Mouse (Mus musculus) megakaryocyte, embryonic 14.5 days (primary cell): ENCODE results near the gene Zfp12.

Experiments used
- FLI1 ChIP-seq: IDR thresholded peaks from 2 replicates; pipeline ENCODE4 v1.6.1; 2012; ENCODE audit warnings: low read length, inconsistent platforms, mixed read lengths
- GATA1 ChIP-seq: IDR thresholded peaks from 3 replicates; pipeline ENCODE4 v1.6.1; 2012; ENCODE audit warnings: mixed read lengths, low read length, inconsistent platforms, borderline replicate concordance

- TF ChIP-seq GATA1 (no peak), FLI1 (no peak)
Observed at GRCm38 (mm10) chr5:143271642-143272041, 36.7 kb downstream of the Zfp12 start.
